Mouse (Mus musculus) urinary bladder, postnatal 4 days (tissue): Measurements from ENCODE around the gene Thap12.

ENCODE experiments used
- DNase-seq, 2 experiments: peaks; one replicate each; pipeline ENCODE4 v3.0.0; 2021 to 2022; ENCODE audit warnings: low spot score in 2 of 2

Gene Thap12

GRCm38 (mm10) chr7:98756556-98756955 is 53.7 kb downstream of the Thap12 start:
- DNase-seq, result no peak

GRCm38 (mm10) chr7:98760126-98760525 is 57.2 kb downstream of the Thap12 start:
- no peak for DNase-seq

GRCm38 (mm10) chr7:98763911-98764310 is 61.0 kb downstream of the Thap12 start:
- DNase-seq, result no peak

GRCm38 (mm10) chr7:98767261-98767660 is 64.4 kb downstream of the Thap12 start:
- no peak for DNase-seq
